Mouse (Mus musculus) small intestine, adult 2 months (tissue): ENCODE results near the gene Rnf167.

Source experiments
- CTCF ChIP-seq: fragments of 200-500 bp; IDR thresholded peaks from 2 replicates; pipeline ENCODE4 v1.5.1; 2012; ENCODE audit warnings: low read depth, mild to moderate bottlenecking, control low read depth, inconsistent platforms, low read length, moderate library complexity, mixed read lengths; ENCODE audit not compliant: insufficient replicate concordance, insufficient read length; ENCODE audit errors: extremely low read depth
- POLR2A ChIP-seq: fragments of 200-500 bp; IDR thresholded peaks from 2 replicates; pipeline ENCODE4 v1.6.1; 2012; ENCODE audit warnings: low read depth, mild to moderate bottlenecking, control low read depth, inconsistent platforms, low read length, moderate library complexity

DNA sequence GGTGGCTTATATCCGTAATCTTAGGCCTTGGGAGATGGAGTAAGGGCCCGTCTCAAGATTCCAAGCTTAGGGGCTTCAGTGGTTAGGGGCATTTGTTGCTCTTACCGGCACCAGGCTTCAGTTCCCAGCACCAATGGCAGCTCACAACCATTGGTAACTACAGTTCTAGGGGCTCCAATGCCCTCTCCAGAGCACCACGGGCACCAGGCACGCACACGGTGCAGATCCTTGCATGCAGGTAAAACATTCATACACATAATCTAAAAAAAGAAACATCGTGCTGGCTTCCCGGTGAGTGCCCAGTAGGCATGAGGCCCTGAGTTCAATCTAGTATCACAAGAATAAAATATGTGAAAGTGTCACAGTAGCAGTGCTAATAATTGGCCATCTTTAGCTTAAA lies 16.1 kb downstream of the Rnf167 start:
- TF ChIP-seq CTCF (no peak), POLR2A (no peak)
